Mouse (Mus musculus) gastrocnemius, adult 2 months (tissue): Measurements from ENCODE around the gene Cdsn. TPM values are rescaled to one million over a fixed set of nuclear protein-coding genes. Genes with fewer than 3 reads are reported as not detected.
"Not testable (repeated sequence)": the region's sequence is repeated elsewhere in the genome, so short reads cannot be mapped to it uniquely, and the experiment has no call there.

Experiments used
- DNase-seq: peaks from one replicate; pipeline ENCODE4 v3.0.0; 2022
- H3K27ac ChIP-seq: fragments of 200-600 bp; 2 replicates; pipeline ENCODE4 v1.8.1; 2022; ENCODE audit warnings: mild to moderate bottlenecking
- H3K4me3 ChIP-seq: fragments of 200-600 bp; 2 replicates; pipeline ENCODE4 v1.8.1; 2022; ENCODE audit warnings: mild to moderate bottlenecking, moderate library complexity
- CTCF ChIP-seq: fragments of 200-600 bp; IDR thresholded peaks from 2 replicates; pipeline ENCODE4 v1.8.1; 2022; ENCODE audit warnings: antibody characterized with exemption, mild to moderate bottlenecking, moderate library complexity
- intact Hi-C: fragments of 180-260 bp; cut with DNase I; formaldehyde crosslinking; loops from one replicate; pipeline ENCODE4 v1.15.1; 2025
- long read RNA-seq, 2 experiments: library from polyadenylated mRNA; stranded (forward); transcript quantifications; one replicate each; pipeline ENCODE4 v2.0.0; 2021
- total RNA-seq, 2 experiments: library from RNA; stranded (reverse); gene quantifications; 2 replicates each; pipeline ENCODE4 v1.2.3; 2021

The Cdsn gene
- not detected for total RNA-seq
- long read RNA-seq, experiment 1: 0 reads
- long read RNA-seq, experiment 2: 0 reads

GRCm38 (mm10) chr17:35551881-35552414, at the start of gene Cdsn:
TSS of gene Cdsn (plus strand) at chr17:35552128.
- Histone ChIP-seq H3K4me3 (no peak within 1 kb of the TSS), H3K27ac (peak within 1 kb of the TSS; percentile 28)
- intact Hi-C loops: no loop called here

GRCm38 (mm10) chr17:35502226-35502625, 49.7 kb upstream of the Cdsn start:
- DNase-seq: no peak
- intact Hi-C loops: no loop called here
- no peak overlapping the region for H3K4me3 ChIP-seq
- no peak for TF ChIP-seq CTCF
- no peak overlapping the region for H3K27ac ChIP-seq

More at GRCm38 (mm10) chr17:35551881-35552414, at the start of gene Cdsn:
- TF ChIP-seq CTCF: no peak
- DNase-seq: no peak

- Histone ChIP-seq H3K4me3 (no peak overlapping the region), H3K27ac (no peak overlapping the region)
- intact Hi-C loops: no loop called here
- no peak for TF ChIP-seq CTCF
- DNase-seq: no peak
Observed at GRCm38 (mm10) chr17:35502762-35503161, 49.2 kb upstream of the Cdsn start.

GRCm38 (mm10) chr17:35503849-35504248, 48.1 kb upstream of the Cdsn start:
- no peak for DNase-seq
- intact Hi-C loops: no loop called here
- no peak for TF ChIP-seq CTCF

GRCm38 (mm10) chr17:35504628-35505481, 47.1 kb upstream of the Cdsn start:
- no peak overlapping the region for H3K4me3 ChIP-seq
- intact Hi-C loops: no loop called here
- H3K27ac ChIP-seq: no peak overlapping the region
- no peak for TF ChIP-seq CTCF
- no peak for DNase-seq

More at GRCm38 (mm10) chr17:35503849-35504248, 48.1 kb upstream of the Cdsn start:
- Histone ChIP-seq H3K27ac (no peak overlapping the region), H3K4me3 (no peak overlapping the region)

GRCm38 (mm10) chr17:35505776-35506175, 46.2 kb upstream of the Cdsn start, which contains the start of gene Pou5f1:
TSS of gene Pou5f1 (plus strand) at chr17:35506018.
- Histone ChIP-seq H3K27ac (no peak within 1 kb of the TSS), H3K4me3 (no peak within 1 kb of the TSS)
- intact Hi-C loops: no loop called here
- no peak for TF ChIP-seq CTCF
- DNase-seq: no peak

GRCm38 (mm10) chr17:35506881-35507280, 45.0 kb upstream of the Cdsn start:
- no peak for DNase-seq
- Histone ChIP-seq H3K27ac (no peak overlapping the region), H3K4me3 (no peak overlapping the region)
- intact Hi-C loops: no loop called here
- no peak for TF ChIP-seq CTCF

- H3K4me3 ChIP-seq: no peak overlapping the region
- TF ChIP-seq CTCF: no peak
- intact Hi-C loops: no loop called here
- no peak for DNase-seq
- H3K27ac ChIP-seq: no peak overlapping the region
Observed at GRCm38 (mm10) chr17:35507556-35508260, 44.2 kb upstream of the Cdsn start.

- intact Hi-C loops, DNase-seq, H3K4me3 ChIP-seq, H3K27ac ChIP-seq: not testable (repeated sequence)
Observed at GRCm38 (mm10) chr17:35508279-35508678, 43.6 kb upstream of the Cdsn start.

GRCm38 (mm10) chr17:35509284-35509683, 42.6 kb upstream of the Cdsn start:
- TF ChIP-seq CTCF: peak; percentile 27
- no peak overlapping the region for H3K27ac ChIP-seq
- H3K4me3 ChIP-seq: no peak overlapping the region
- intact Hi-C loops: no loop called here
- no peak for DNase-seq

- no peak overlapping the region for H3K4me3 ChIP-seq
- no peak overlapping the region for H3K27ac ChIP-seq
- DNase-seq: no peak
- peak; percentile 26; the same call in 1 of the 2 replicates for TF ChIP-seq CTCF
- intact Hi-C loops: no loop called here
Observed at GRCm38 (mm10) chr17:35512916-35513626, 38.9 kb upstream of the Cdsn start.

- H3K27ac ChIP-seq: no peak overlapping the region
- intact Hi-C loops: no loop called here
- peak; percentile 73 for DNase-seq
- TF ChIP-seq CTCF: peak; percentile 82
- no peak overlapping the region for H3K4me3 ChIP-seq
Observed at GRCm38 (mm10) chr17:35513886-35514285, 38.0 kb upstream of the Cdsn start.
